Mouse (Mus musculus) embryonic facial prominence, embryonic 12.5 days (tissue): ENCODE measurements at regions not wholly inside any gene's neighbourhood (a gene's known extent, or its start where the extent isn't known, plus 50 kb on each side); places are given as distances from the start of the nearest gene placed in this dataset.

Experiments
- ATAC-seq: fragments of 200-750 bp; cut with Nextera tagmentation; 2 replicates; pipeline ENCODE4 v1.8.0; 2017; ENCODE audit not compliant: insufficient number of reproducible peaks, insufficient read depth, low FRiP score, low TSS enrichment
- H3K27ac ChIP-seq: fragments of 300-500 bp; sonication (generic); 2 replicates; pipeline ENCODE4 v1.5.1; 2016; ENCODE audit warnings: mild to moderate bottlenecking
- H3K27me3 ChIP-seq: fragments of 300-500 bp; sonication (generic); 2 replicates; pipeline ENCODE4 v1.6.1; 2016; ENCODE audit warnings: mild to moderate bottlenecking, moderate library complexity
- H3K36me3 ChIP-seq: fragments of 300-500 bp; sonication (generic); 2 replicates; pipeline ENCODE4 v1.6.1; 2016; ENCODE audit warnings: mild to moderate bottlenecking
- H3K4me1 ChIP-seq: fragments of 300-500 bp; sonication (generic); 2 replicates; pipeline ENCODE4 v1.6.1; 2016
- H3K4me2 ChIP-seq: fragments of 300-500 bp; sonication (generic); replicated peaks from 2 replicates; pipeline ENCODE4 v1.6.1; 2016; ENCODE audit warnings: mild to moderate bottlenecking, moderate library complexity
- H3K4me3 ChIP-seq: fragments of 300-500 bp; sonication (generic); 2 replicates; pipeline ENCODE4 v1.5.1; 2016; ENCODE audit warnings: mild to moderate bottlenecking
- H3K9ac ChIP-seq: fragments of 300-500 bp; sonication (generic); 2 replicates; pipeline ENCODE4 v1.6.1; 2016; ENCODE audit warnings: mild to moderate bottlenecking, moderate library complexity
- H3K9me3 ChIP-seq: fragments of 300-500 bp; sonication (generic); 2 replicates; pipeline ENCODE4 v1.6.1; 2016; ENCODE audit warnings: mild to moderate bottlenecking, moderate library complexity
- WGBS: fragments of 180-500 bp; shearing (Covaris S2); methylation state at CpG from one replicate; pipeline ENCODE4 v1.1.7; 2016; 5-methylcytosine and 5-hydroxymethylcytosine counted together

DNA sequence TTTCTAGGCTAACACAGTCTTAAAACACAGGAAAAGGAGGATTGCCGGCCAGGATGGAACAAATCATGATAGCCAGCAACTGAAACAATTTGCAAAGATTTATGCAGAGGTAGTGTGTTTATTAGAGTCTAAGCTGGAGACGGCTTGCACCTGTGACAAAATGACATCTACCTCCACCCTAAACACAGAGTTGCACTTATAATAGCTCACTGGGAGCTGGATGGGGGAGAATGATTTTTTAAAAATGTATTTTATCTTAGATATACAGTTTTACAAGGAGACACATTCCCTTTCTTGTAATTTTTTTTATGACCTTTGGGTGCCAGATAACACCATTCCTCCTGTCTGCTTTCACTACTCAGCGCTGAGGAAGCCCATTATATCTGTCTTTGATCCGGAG, 76.7 kb upstream of the Zfhx3 start:
- H3K4me3 ChIP-seq, result no peak overlapping the region
- WGBS, result 33% methylated on average over 4 of the region's 4 CpGs
- no peak for ATAC-seq
- H3K36me3 ChIP-seq, result no peaks in the 10 kb centered on the region
- H3K27ac ChIP-seq, result no peak overlapping the region; the same call in 1 of the 2 replicates
- peaks cover 28% of the 10 kb centered on the region for H3K4me1 ChIP-seq
- no peaks in the 10 kb centered on the region for H3K27me3 ChIP-seq
- no peak overlapping the region for H3K9ac ChIP-seq
- H3K4me2 ChIP-seq, result no peak overlapping the region
- H3K9me3 ChIP-seq, result no peaks in the 10 kb centered on the region

DNA sequence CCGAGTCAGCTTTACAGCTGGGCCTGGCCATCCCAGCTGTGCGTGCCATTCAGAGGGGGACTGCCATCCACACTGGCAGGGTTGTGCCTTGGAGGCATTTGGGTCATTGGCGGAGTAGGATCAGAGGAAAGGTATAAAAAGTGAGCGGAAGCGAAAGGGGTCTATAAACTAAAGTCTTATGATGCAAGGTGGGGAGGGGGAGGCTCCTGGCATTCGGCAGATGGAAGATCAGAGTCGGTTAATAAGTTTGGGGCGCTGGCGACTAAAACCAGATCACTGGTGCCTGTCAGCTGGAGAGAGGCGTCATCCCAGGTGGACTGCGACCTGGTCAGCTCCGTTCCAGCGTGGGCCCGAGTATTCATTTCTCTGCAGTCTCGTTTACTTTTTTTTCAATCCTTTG, 70.7 kb upstream of the Zfhx3 start:
- H3K36me3 ChIP-seq, result no peaks in the 10 kb centered on the region
- peaks cover 10% of the 10 kb centered on the region for H3K4me1 ChIP-seq
- WGBS, result 59% methylated on average over 15 of the region's 15 CpGs
- H3K27me3 ChIP-seq, result no peaks in the 10 kb centered on the region
- no peak overlapping the region for H3K4me3 ChIP-seq
- H3K27ac ChIP-seq, result no peak overlapping the region
- H3K4me2 ChIP-seq, result no peak overlapping the region
- ATAC-seq, result no peak
- no peaks in the 10 kb centered on the region for H3K9me3 ChIP-seq
- no peak overlapping the region for H3K9ac ChIP-seq

DNA sequence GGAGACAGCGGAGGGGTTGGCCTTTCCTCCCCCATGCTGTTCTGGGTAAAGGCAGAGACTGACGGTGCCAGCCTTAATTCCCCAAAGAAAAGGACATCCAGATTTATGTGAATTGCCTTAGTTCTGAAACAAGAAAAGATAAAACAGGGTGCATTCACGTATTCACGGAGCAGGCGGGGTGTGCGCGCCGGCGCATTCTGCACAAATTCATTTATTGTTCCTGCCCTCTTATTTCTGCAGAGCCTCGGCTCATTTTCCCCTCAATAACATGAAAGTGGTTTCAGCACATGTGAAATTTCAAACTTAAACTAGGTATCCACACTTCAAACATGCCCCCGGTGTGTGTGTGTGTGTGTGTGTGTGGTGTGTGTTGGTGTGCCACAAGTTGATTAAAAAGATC, 70.3 kb upstream of the Zfhx3 start:
- H3K27ac ChIP-seq, result no peak overlapping the region
- H3K4me2 ChIP-seq, result no peak overlapping the region
- WGBS, result 71% methylated on average over 11 of the region's 11 CpGs
- H3K9me3 ChIP-seq, result no peaks in the 10 kb centered on the region
- H3K4me3 ChIP-seq, result no peak overlapping the region
- peaks cover 6% of the 10 kb centered on the region; the same call in 1 of the 2 replicates for H3K4me1 ChIP-seq
- no peaks in the 10 kb centered on the region for H3K36me3 ChIP-seq
- no peak for ATAC-seq
- no peaks in the 10 kb centered on the region for H3K27me3 ChIP-seq
- H3K9ac ChIP-seq, result no peak overlapping the region

DNA sequence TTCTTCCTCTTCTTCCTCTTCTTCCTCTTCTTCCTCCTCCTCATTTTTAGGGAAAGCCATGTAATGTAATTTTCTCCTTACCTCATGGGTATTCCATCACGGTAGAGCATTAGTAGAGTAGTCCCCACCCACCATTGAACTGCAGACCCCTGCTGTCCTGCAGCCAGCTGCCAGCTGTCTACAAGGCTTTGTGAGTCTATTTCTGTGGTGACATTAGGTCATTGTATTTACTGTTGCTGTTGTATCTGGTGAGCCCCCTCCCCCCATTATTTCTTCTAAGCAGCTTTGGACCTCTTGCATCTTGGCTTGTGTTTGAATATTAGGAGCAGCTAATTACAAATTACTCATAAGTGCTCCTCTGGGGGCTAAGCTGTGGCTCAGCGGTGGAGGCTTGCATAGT, 66.0 kb upstream of the Zfhx3 start:
- Histone ChIP-seq H3K27ac (no peak overlapping the region), H3K9me3 (no peaks in the 10 kb centered on the region), H3K27me3 (peaks cover 5% of the 10 kb centered on the region; the same call in 1 of the 2 replicates), H3K36me3 (no peaks in the 10 kb centered on the region), H3K4me3 (no peak overlapping the region), H3K4me1 (0 out of 2 replicates have a peak, but pooled peaks cover 6% of the 10 kb centered on the region), H3K4me2 (no peak overlapping the region), H3K9ac (no peak overlapping the region)
- WGBS, result 52% methylated on average over 2 of the region's 2 CpGs
- no peak for ATAC-seq

DNA sequence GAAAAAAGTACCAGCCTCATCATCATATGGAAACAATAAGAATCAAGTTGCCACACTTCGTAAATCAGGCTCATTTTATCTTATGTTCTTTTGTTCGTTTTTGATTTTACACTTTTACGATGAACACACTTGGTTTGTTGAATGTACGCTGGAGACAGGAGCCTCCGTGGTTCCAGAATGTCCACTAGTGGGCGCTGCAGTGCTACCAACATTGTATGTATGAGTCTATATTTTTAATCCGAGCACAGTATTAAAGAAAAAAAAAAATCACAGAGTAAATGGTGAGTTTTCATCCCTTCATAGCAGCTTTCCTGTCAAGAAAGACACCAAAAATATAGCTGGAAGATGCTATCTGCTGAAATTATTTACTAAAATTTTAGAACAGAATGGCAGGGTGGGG, 60.6 kb upstream of the Zfhx3 start:
- no peak for ATAC-seq

DNA sequence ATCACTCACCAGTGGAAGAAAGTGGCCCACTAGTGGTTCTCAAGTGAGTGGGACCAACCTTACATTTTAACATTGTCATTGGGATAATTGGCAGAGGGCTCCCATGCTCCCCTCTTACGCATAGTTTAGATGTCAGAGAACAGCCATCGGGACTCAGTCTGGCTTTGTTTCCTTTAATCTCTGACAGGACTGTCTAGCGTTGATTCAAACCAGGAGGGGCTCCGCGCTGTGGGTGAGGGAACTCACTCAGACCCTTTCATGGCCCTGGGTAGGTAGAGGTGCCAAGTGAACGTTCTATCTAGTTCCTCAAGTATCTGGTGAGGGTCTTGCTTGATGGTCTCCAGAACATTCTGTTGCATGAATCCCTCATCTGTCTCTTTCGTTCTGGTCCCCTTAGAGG, 56.9 kb upstream of the Zfhx3 start:
- Histone ChIP-seq H3K4me1 (peaks cover 29% of the 10 kb centered on the region), H3K9me3 (no peaks in the 10 kb centered on the region), H3K4me3 (no peak overlapping the region), H3K4me2 (no peak overlapping the region), H3K36me3 (no peaks in the 10 kb centered on the region), H3K27ac (peak overlapping the region; percentile 77; the same call in 1 of the 2 replicates), H3K27me3 (no peaks in the 10 kb centered on the region), H3K9ac (no peak overlapping the region)
- 24% methylated on average over 7 of the region's 7 CpGs for WGBS
- no peak for ATAC-seq

More for the DNA sequence above, 60.6 kb upstream of the Zfhx3 start:
- Histone ChIP-seq H3K4me2 (no peak overlapping the region), H3K4me3 (no peak overlapping the region), H3K27me3 (peaks cover 5% of the 10 kb centered on the region; the same call in 1 of the 2 replicates), H3K27ac (no peak overlapping the region), H3K4me1 (peaks cover 20% of the 10 kb centered on the region), H3K36me3 (no peaks in the 10 kb centered on the region), H3K9ac (no peak overlapping the region), H3K9me3 (no peaks in the 10 kb centered on the region)
- WGBS, result 12% methylated on average over 7 of the region's 7 CpGs

DNA sequence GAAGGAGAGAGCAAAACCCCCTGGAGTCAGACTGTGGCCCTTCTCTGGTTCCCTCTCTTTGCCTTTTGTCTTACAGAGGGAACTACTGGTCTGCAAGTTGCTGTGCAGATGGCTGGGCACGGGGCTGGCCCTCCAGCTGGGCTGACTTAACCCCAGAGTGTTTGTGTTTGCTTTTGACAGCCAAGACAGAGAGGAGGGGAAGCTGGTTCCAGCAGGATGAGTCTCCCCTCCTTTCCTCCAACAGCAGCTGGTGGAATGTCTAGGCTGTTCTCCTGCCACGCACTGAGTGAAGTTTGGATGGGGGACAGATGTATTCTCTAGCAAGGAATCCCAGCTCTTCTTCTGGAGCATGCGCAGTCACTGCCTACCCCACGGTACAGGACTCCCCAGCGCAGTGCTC, 56.5 kb upstream of the Zfhx3 start:
- peak overlapping the region; percentile 77; the same call in 1 of the 2 replicates for H3K27ac ChIP-seq
- no peaks in the 10 kb centered on the region for H3K9me3 ChIP-seq
- H3K4me1 ChIP-seq, result peaks cover 29% of the 10 kb centered on the region
- H3K9ac ChIP-seq, result no peak overlapping the region
- no peak overlapping the region for H3K4me3 ChIP-seq
- no peak overlapping the region for H3K4me2 ChIP-seq
- H3K36me3 ChIP-seq, result no peaks in the 10 kb centered on the region
- 46% methylated on average over 5 of the region's 5 CpGs for WGBS
- ATAC-seq, result peak; percentile 71; the same call in 1 of the 2 replicates
- H3K27me3 ChIP-seq, result no peaks in the 10 kb centered on the region

DNA sequence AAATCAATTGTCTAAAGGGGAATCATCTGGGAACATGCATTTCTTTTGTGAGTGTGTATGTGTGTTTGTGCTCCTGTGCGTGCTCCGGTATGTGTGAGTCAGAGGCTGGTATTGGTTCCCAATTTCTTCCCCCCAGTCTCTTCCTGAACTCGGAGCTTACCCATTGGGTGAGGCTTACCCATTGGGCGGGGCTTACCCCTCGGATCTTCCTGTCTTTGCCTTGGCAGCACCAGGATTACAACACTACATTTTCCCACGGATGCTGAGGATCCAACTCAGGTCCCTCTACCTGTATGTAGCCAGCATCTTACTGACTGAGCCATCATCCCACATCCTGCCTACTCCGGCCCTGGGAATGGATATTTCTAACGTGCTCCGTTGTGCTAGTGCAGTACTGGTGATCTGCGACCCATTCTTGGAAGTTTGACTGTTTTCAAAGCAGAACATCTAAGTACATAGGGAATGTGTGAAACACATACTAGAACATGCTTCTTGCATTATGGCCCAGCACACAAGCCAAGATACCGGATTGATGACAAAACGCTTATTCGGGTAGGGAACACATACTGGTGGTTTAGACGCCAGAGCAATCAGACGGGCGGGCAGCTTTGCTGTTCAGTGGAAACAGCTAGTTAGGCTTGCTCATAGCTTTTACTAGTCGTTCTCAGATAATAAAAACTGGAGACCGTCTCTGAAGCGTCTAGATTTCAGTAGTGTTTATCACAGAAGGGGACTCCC, 55.8 kb upstream of the Zfhx3 start:
- Histone ChIP-seq H3K4me2 (peak overlapping the region; percentile 32), H3K27me3 (no peaks in the 10 kb centered on the region), H3K27ac (peak overlapping the region; percentile 77), H3K4me3 (no peak overlapping the region), H3K9me3 (no peaks in the 10 kb centered on the region), H3K4me1 (peaks cover 29% of the 10 kb centered on the region), H3K9ac (no peak overlapping the region), H3K36me3 (no peaks in the 10 kb centered on the region)
- ATAC-seq, result no peak
- 60% methylated on average over 19 of the region's 19 CpGs for WGBS

DNA sequence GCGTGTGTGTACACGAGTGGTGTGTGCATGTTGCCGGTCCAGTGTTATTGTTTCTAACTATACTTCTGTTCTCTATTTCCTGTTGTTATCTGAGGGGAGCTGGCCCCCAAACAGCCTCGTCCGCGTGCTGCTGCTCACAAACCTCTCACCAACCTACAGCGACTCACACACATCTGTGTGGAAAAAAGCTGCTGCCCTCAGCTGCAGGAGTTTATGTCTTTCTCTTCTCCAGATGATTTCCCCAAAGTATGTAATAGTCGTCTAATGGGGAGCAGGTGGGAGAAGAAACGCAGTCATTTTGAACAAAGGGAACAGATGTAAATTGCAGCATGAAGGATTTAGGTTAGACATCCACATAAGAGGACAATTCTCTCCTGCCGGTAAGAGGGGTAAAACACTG, 55.1 kb upstream of the Zfhx3 start:
- Histone ChIP-seq H3K36me3 (no peaks in the 10 kb centered on the region), H3K4me3 (no peak overlapping the region), H3K9me3 (no peaks in the 10 kb centered on the region), H3K9ac (no peak overlapping the region), H3K27me3 (no peaks in the 10 kb centered on the region), H3K4me1 (peaks cover 29% of the 10 kb centered on the region), H3K4me2 (peak overlapping the region; percentile 32), H3K27ac (peak overlapping the region; percentile 77)
- WGBS, result 19% methylated on average over 10 of the region's 10 CpGs
- ATAC-seq, result no peak

DNA sequence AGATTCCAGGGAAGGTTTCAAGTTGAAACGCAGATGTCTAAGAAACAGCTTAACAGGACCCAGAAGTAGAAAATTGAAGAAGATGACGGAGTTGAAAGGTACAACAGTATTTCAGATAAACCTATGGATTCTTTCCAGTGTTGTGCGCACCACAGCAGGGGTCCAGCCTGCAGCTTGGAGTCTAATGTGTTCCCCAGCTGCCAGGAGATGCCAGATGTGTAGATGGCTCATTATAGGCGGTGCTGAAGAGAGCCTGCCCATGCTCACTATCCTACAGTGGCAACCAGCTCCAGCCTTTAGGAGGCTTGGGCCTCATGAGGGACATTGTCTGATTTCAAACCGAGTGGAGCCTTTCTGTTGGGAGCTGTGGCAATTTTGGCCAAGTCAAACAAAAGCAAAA, 51.5 kb upstream of the Zfhx3 start:
- Histone ChIP-seq H3K36me3 (no peaks in the 10 kb centered on the region), H3K27ac (no peak overlapping the region), H3K9me3 (no peaks in the 10 kb centered on the region), H3K27me3 (no peaks in the 10 kb centered on the region), H3K4me3 (no peak overlapping the region), H3K4me2 (no peak overlapping the region), H3K9ac (no peak overlapping the region), H3K4me1 (peaks cover 18% of the 10 kb centered on the region)
- ATAC-seq, result no peak
- WGBS, result 66% methylated on average over 5 of the region's 5 CpGs
